Mouse (Mus musculus): ENCODE results near the gene Daam2. TPM values are rescaled to one million over a fixed set of nuclear protein-coding genes. Genes with fewer than 3 reads are reported as not detected.

Gene Daam2
- total and polyA plus RNA-seq, 3 experiments: 0.04 to 0.41 TPM; not detected in 1

- DNase-seq (ENCODE audit: extremely low read depth): no peak
- H3K27ac ChIP-seq (ENCODE audit: insufficient read depth, low read depth): no peak overlapping the region
- dilution Hi-C loops (cut with MboI; ENCODE audit: extremely low pct_ligation_motif_present, extremely low pct_unique_long_range_greater_than_20kb, low sequenced_read_pairs) (no loop called here), in situ Hi-C loops (cut with MboI; ENCODE audit: low pct_ligation_motif_present, low pct_unique_long_range_greater_than_20kb, low sequenced_read_pairs) (no loop called here)
- H3K9me3 ChIP-seq (replicated peaks; ENCODE audit: low read length): no peaks in the 10 kb centered on the region
- H3K4me3 ChIP-seq (replicated peaks in 1 of 3; ENCODE audit: low read depth in 2 of 3, low read length in 2 of 3, poor library complexity in 1 of 3): no peak overlapping the region
- H3K9ac ChIP-seq (ENCODE audit: insufficient read depth, low read depth): no peak overlapping the region
- no peaks in the 10 kb centered on the region for H3K79me2 ChIP-seq (replicated peaks; ENCODE audit: control insufficient read depth, extremely low read depth, insufficient read depth, poor library complexity, severe bottlenecking)
- TF ChIP-seq POLR2AphosphoS2 (IDR thresholded peaks at IDR 0.05; ENCODE audit: low read depth, low read length): no peak
- no peak for TF ChIP-seq MAFK (IDR thresholded peaks at IDR 0.05; ENCODE audit: insufficient replicate concordance, low read length)
- no peak for TF ChIP-seq GABPA (IDR thresholded peaks at IDR 0.05; ENCODE audit: insufficient replicate concordance, low read depth, low read length)
- TF ChIP-seq KAT2A (IDR thresholded peaks at IDR 0.05; ENCODE audit: insufficient replicate concordance, low read length): no peak
- TF ChIP-seq TBP (conservative IDR thresholded peaks at IDR 0.05; ENCODE audit: low read depth, low read length): no peak
- no peak for TF ChIP-seq ELF1 (IDR thresholded peaks at IDR 0.05; ENCODE audit: low read depth, low read length)
- no peak for TF ChIP-seq ZC3H11A (IDR thresholded peaks at IDR 0.05; ENCODE audit: low read depth, low read length)
- no peak for TF ChIP-seq ETS1 (conservative IDR thresholded peaks at IDR 0.05; ENCODE audit: low read depth, low read length)
- no peak for TF ChIP-seq ZKSCAN1 (IDR thresholded peaks at IDR 0.05; ENCODE audit: borderline replicate concordance, low read depth, low read length)
- no peak for TF ChIP-seq USF1 (IDR thresholded peaks at IDR 0.05; ENCODE audit: low read depth, low read length)
- TF ChIP-seq JUN (IDR thresholded peaks at IDR 0.05; ENCODE audit: insufficient read depth, low read depth, low read length): no peak
- no peak for TF ChIP-seq RCOR1 (conservative IDR thresholded peaks at IDR 0.05; ENCODE audit: low read depth, low read length)
- no peak for TF ChIP-seq HCFC1 (IDR thresholded peaks at IDR 0.05; ENCODE audit: low read depth, low read length)
- TF ChIP-seq CTCF (conservative IDR thresholded peaks at IDR 0.05 in 1 of 2, IDR thresholded peaks at IDR 0.05 in 1 of 2; ENCODE audit: low read depth in 2 of 2, low read length in 2 of 2): no peak
- no peak for TF ChIP-seq MYC (IDR thresholded peaks at IDR 0.05; ENCODE audit: low read depth, low read length)
- no peak for TF ChIP-seq IRF4 (IDR thresholded peaks at IDR 0.05; ENCODE audit: low read depth, low read length)
- no peak for TF ChIP-seq POLR2A (IDR thresholded peaks at IDR 0.05; ENCODE audit: low read depth, low read length)
- no peak for TF ChIP-seq NRF1 (IDR thresholded peaks at IDR 0.05; ENCODE audit: low read depth, low read length)
- no peaks in the 10 kb centered on the region for H3K36me3 ChIP-seq (replicated peaks in 1 of 2; ENCODE audit: control insufficient read depth in 1 of 2, insufficient read depth in 1 of 2, low read length in 1 of 2)
- H3K4me1 ChIP-seq (ENCODE audit: control insufficient read depth in 1 of 2, insufficient read depth in 2 of 2): no peaks in the 10 kb centered on the region
- H3K27me3 ChIP-seq (replicated peaks): peaks cover 76% of the 10 kb centered on the region
- no peak overlapping the region for H3K4me2 ChIP-seq (ENCODE audit: insufficient read depth, low read depth, poor library complexity, severe bottlenecking)
These were observed 12.7 kb downstream of the Daam2 start for GRCm38 (mm10) chr17:49551465-49551864.

DNA sequence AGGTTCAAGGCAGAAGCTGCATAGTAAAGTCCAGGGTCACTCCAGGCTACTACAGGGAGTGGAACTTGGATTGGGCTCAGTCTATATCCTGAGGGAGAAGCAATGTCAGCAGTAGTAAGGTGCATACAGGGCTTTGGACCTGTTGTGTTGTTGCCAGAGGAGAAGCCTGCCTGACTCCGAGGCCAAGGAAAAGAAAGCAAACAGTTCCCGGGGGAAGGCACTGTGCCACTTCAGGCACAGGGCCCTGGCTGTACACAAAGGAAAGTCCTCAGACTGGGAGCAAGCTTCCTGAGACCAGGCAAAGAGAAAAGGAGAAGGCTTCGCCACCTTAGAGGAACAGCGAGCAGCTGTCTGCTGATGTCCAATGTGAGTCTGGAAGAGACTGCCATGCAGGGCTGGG lies 18.1 kb downstream of the Daam2 start:
- TF ChIP-seq RCOR1 (conservative IDR thresholded peaks at IDR 0.05; ENCODE audit: low read depth, low read length) (no peak), MXI1 (IDR thresholded peaks at IDR 0.05; ENCODE audit: low read depth, low read length) (no peak), ZC3H11A (IDR thresholded peaks at IDR 0.05; ENCODE audit: low read depth, low read length) (no peak), NELFE (IDR thresholded peaks at IDR 0.05; ENCODE audit: low read depth, low read length) (no peak), MAFK (IDR thresholded peaks at IDR 0.05; ENCODE audit: insufficient replicate concordance, low read length) (no peak), JUN (IDR thresholded peaks at IDR 0.05; ENCODE audit: insufficient read depth, low read depth, low read length) (no peak), CHD2 (IDR thresholded peaks at IDR 0.05; ENCODE audit: low read length) (no peak), RAD21 (IDR thresholded peaks at IDR 0.05; ENCODE audit: low read depth, low read length) (no peak), BHLHE40 (IDR thresholded peaks at IDR 0.05; ENCODE audit: low read depth, low read length) (no peak), GABPA (IDR thresholded peaks at IDR 0.05; ENCODE audit: insufficient replicate concordance, low read depth, low read length) (no peak), TBP (conservative IDR thresholded peaks at IDR 0.05; ENCODE audit: low read depth, low read length) (no peak)
- in situ Hi-C loops (cut with MboI; ENCODE audit: low pct_ligation_motif_present, low pct_unique_long_range_greater_than_20kb, low sequenced_read_pairs): loop anchor here (25.0 kb wide), 1 partner anchor 341 kb away; no protein-coding TSS in a partner anchor
- Histone ChIP-seq H3K27ac (ENCODE audit: insufficient read depth, low read depth) (no peak overlapping the region), H3K79me2 (replicated peaks; ENCODE audit: control insufficient read depth, extremely low read depth, insufficient read depth, poor library complexity, severe bottlenecking) (no peaks in the 10 kb centered on the region), H3K4me1 (ENCODE audit: control insufficient read depth in 1 of 2, insufficient read depth in 2 of 2) (no peaks in the 10 kb centered on the region), H3K4me2 (ENCODE audit: insufficient read depth, low read depth, poor library complexity, severe bottlenecking) (no peak overlapping the region), H3K27me3 (replicated peaks) (peaks cover 65% of the 10 kb centered on the region), H3K9me3 (replicated peaks; ENCODE audit: low read length) (no peaks in the 10 kb centered on the region), H3K9ac (ENCODE audit: insufficient read depth, low read depth) (no peak overlapping the region), H3K4me3 (replicated peaks in 1 of 3; ENCODE audit: low read depth in 2 of 3, low read length in 2 of 3, poor library complexity in 1 of 3) (no peak overlapping the region), H3K36me3 (replicated peaks in 1 of 2; ENCODE audit: control insufficient read depth in 1 of 2, insufficient read depth in 1 of 2, low read length in 1 of 2) (no peaks in the 10 kb centered on the region)
- dilution Hi-C loops (cut with MboI; ENCODE audit: extremely low pct_ligation_motif_present, extremely low pct_unique_long_range_greater_than_20kb, low sequenced_read_pairs): no loop called here
- no peak for DNase-seq (ENCODE audit: extremely low read depth)
